Mouse (Mus musculus) T-cell, adult 2 months (primary cell): ENCODE data around the gene Kcna5.

Source experiments
- DNase-seq: peaks from one replicate; pipeline ENCODE4 v3.0.0; 2022; ENCODE audit warnings: low spot score

Kcna5 gene

GRCm38 (mm10) chr6:126536926-126537325 is 1.7 kb upstream of the Kcna5 start:
- DNase-seq = no peak

GRCm38 (mm10) chr6:126535911-126536270 is 679 bp upstream of the Kcna5 start:
- no peak for DNase-seq

GRCm38 (mm10) chr6:126534531-126535207 is 543 bp downstream of the Kcna5 start:
- DNase-seq = no peak

GRCm38 (mm10) chr6:126531306-126531705 is 3.9 kb downstream of the Kcna5 start:
- DNase-seq = no peak

- no peak for DNase-seq
These were observed 5.2 kb downstream of the Kcna5 start for GRCm38 (mm10) chr6:126530019-126530418.

- DNase-seq = no peak
These were observed 20.5 kb downstream of the Kcna5 start for GRCm38 (mm10) chr6:126514720-126515119.

GRCm38 (mm10) chr6:126513714-126514248 is 21.4 kb downstream of the Kcna5 start:
- no peak for DNase-seq

GRCm38 (mm10) chr6:126513154-126513553 is 22.1 kb downstream of the Kcna5 start:
- no peak for DNase-seq

- DNase-seq = no peak
These were observed 26.5 kb downstream of the Kcna5 start for GRCm38 (mm10) chr6:126508671-126509070.

- no peak for DNase-seq
These were observed 31.3 kb downstream of the Kcna5 start for GRCm38 (mm10) chr6:126503920-126504319.

GRCm38 (mm10) chr6:126502691-126503301 is 32.4 kb downstream of the Kcna5 start:
- DNase-seq = no peak

GRCm38 (mm10) chr6:126500985-126501384 is 34.2 kb downstream of the Kcna5 start:
- no peak for DNase-seq

- no peak for DNase-seq
These were observed 35.1 kb downstream of the Kcna5 start for GRCm38 (mm10) chr6:126500088-126500487.

- no peak for DNase-seq
These were observed 37.3 kb downstream of the Kcna5 start for GRCm38 (mm10) chr6:126497878-126498277.

GRCm38 (mm10) chr6:126497173-126497839 is 37.9 kb downstream of the Kcna5 start:
- DNase-seq = no peak

- DNase-seq = no peak
These were observed 48.1 kb downstream of the Kcna5 start for GRCm38 (mm10) chr6:126487136-126487535.

GRCm38 (mm10) chr6:126484887-126485286 is 50.3 kb downstream of the Kcna5 start:
- no peak for DNase-seq

- DNase-seq = no peak
These were observed 51.8 kb downstream of the Kcna5 start for GRCm38 (mm10) chr6:126483264-126483867.
